Mouse (Mus musculus): ENCODE data around the gene Trim2. TPM values are rescaled to one million over a fixed set of nuclear protein-coding genes. Genes with fewer than 3 reads are reported as not detected.

Trim2 gene
- polyA plus RNA-seq, 1 experiment from 2014 or later: 25.5 TPM

GRCm38 (mm10) chr3:84154721-84155141, 151.9 kb downstream of the Trim2 start:
- 0 out of 2 replicates have a peak, but pooled peaks cover 4% of the 10 kb centered on the region for H3K36me3 ChIP-seq
- peaks cover 10% of the 10 kb centered on the region for H3K4me1 ChIP-seq
- 7% methylated on average over 12 of the region's 12 CpGs for WGBS
- H3K9ac ChIP-seq: no peak overlapping the region
- ATAC-seq (ENCODE audit: insufficient number of reproducible peaks, insufficient read depth, low FRiP score, low TSS enrichment, low read depth): no peak
- H3K9me3 ChIP-seq: no peaks in the 10 kb centered on the region
- no peak overlapping the region for H3K27ac ChIP-seq
- peak overlapping the region; percentile 93 for H3K4me2 ChIP-seq
- peak overlapping the region; percentile 59 for H3K4me3 ChIP-seq
- no peaks in the 10 kb centered on the region for H3K27me3 ChIP-seq

GRCm38 (mm10) chr3:84149831-84150230, 156.8 kb downstream of the Trim2 start:
- no peak overlapping the region for H3K4me2 ChIP-seq
- H3K27me3 ChIP-seq: no peaks in the 10 kb centered on the region
- H3K9me3 ChIP-seq: no peaks in the 10 kb centered on the region
- H3K4me3 ChIP-seq: no peak overlapping the region
- H3K27ac ChIP-seq: no peak overlapping the region
- H3K36me3 ChIP-seq: no peaks in the 10 kb centered on the region
- H3K4me1 ChIP-seq: peaks cover 4% of the 10 kb centered on the region
- 90% methylated on average over 3 of the region's 3 CpGs for WGBS
- ATAC-seq (ENCODE audit: insufficient number of reproducible peaks, insufficient read depth, low FRiP score, low TSS enrichment, low read depth): no peak
- H3K9ac ChIP-seq: no peak overlapping the region

GRCm38 (mm10) chr3:84140947-84141346, 165.7 kb downstream of the Trim2 start:
- Histone ChIP-seq H3K9ac (0 out of 2 replicates have a peak overlapping the region, but pooled peaks have one; percentile 44), H3K27ac (no peak overlapping the region; the same call in 1 of the 2 replicates), H3K27me3 (no peaks in the 10 kb centered on the region), H3K4me2 (no peak overlapping the region; the same call in 1 of the 2 replicates), H3K36me3 (no peaks in the 10 kb centered on the region), H3K4me1 (peaks cover 8% of the 10 kb centered on the region), H3K9me3 (no peaks in the 10 kb centered on the region), H3K4me3 (no peak overlapping the region)
- 23% methylated on average over 7 of the region's 7 CpGs for WGBS
- no peak for ATAC-seq (ENCODE audit: insufficient number of reproducible peaks, insufficient read depth, low FRiP score, low TSS enrichment, low read depth)

- Histone ChIP-seq H3K27me3 (no peaks in the 10 kb centered on the region), H3K9me3 (no peaks in the 10 kb centered on the region), H3K4me3 (no peak overlapping the region), H3K4me1 (peaks cover 10% of the 10 kb centered on the region), H3K9ac (no peak overlapping the region), H3K36me3 (no peaks in the 10 kb centered on the region), H3K4me2 (no peak overlapping the region), H3K27ac (no peak overlapping the region)
- ATAC-seq (ENCODE audit: insufficient number of reproducible peaks, insufficient read depth, low FRiP score, low TSS enrichment, low read depth): no peak
- WGBS: 62% methylated on average over 7 of the region's 7 CpGs
Observed at GRCm38 (mm10) chr3:84136509-84136908, 170.2 kb downstream of the Trim2 start.

- ATAC-seq (ENCODE audit: insufficient number of reproducible peaks, insufficient read depth, low FRiP score, low TSS enrichment, low read depth): no peak
- H3K9ac ChIP-seq: no peak overlapping the region
- 57% methylated on average over 6 of the region's 6 CpGs for WGBS
Observed at GRCm38 (mm10) chr3:84135933-84136332, 170.7 kb downstream of the Trim2 start.

GRCm38 (mm10) chr3:84135387-84135786, 171.3 kb downstream of the Trim2 start:
- Histone ChIP-seq H3K4me1 (peaks cover 9% of the 10 kb centered on the region; the same call in 1 of the 2 replicates), H3K27me3 (no peaks in the 10 kb centered on the region), H3K4me2 (no peak overlapping the region), H3K9me3 (no peaks in the 10 kb centered on the region), H3K4me3 (no peak overlapping the region), H3K27ac (no peak overlapping the region), H3K36me3 (no peaks in the 10 kb centered on the region), H3K9ac (no peak overlapping the region)
- ATAC-seq (ENCODE audit: insufficient number of reproducible peaks, insufficient read depth, low FRiP score, low TSS enrichment, low read depth): no peak
- WGBS: 44% methylated on average over 9 of the region's 9 CpGs

More at GRCm38 (mm10) chr3:84135933-84136332, 170.7 kb downstream of the Trim2 start:
- no peak overlapping the region for H3K4me3 ChIP-seq
- no peaks in the 10 kb centered on the region for H3K9me3 ChIP-seq
- H3K4me2 ChIP-seq: no peak overlapping the region
- H3K27me3 ChIP-seq: no peaks in the 10 kb centered on the region
- peaks cover 11% of the 10 kb centered on the region for H3K4me1 ChIP-seq
- no peaks in the 10 kb centered on the region for H3K36me3 ChIP-seq
- no peak overlapping the region for H3K27ac ChIP-seq

- H3K27me3 ChIP-seq: no peaks in the 10 kb centered on the region
- no peak overlapping the region for H3K4me3 ChIP-seq
- H3K9me3 ChIP-seq: no peaks in the 10 kb centered on the region
- no peak overlapping the region for H3K27ac ChIP-seq
- H3K4me2 ChIP-seq: no peak overlapping the region
- H3K9ac ChIP-seq: no peak overlapping the region
- H3K36me3 ChIP-seq: no peaks in the 10 kb centered on the region
- no peak for ATAC-seq (ENCODE audit: insufficient number of reproducible peaks, insufficient read depth, low FRiP score, low TSS enrichment, low read depth)
- 86% methylated on average over 3 of the region's 3 CpGs for WGBS
- peaks cover 22% of the 10 kb centered on the region for H3K4me1 ChIP-seq
Observed at GRCm38 (mm10) chr3:84131369-84131768, 175.3 kb downstream of the Trim2 start.

GRCm38 (mm10) chr3:84130776-84131175, 175.9 kb downstream of the Trim2 start:
- H3K27ac ChIP-seq: no peak overlapping the region
- H3K27me3 ChIP-seq: no peaks in the 10 kb centered on the region
- WGBS: 55% methylated on average over 5 of the region's 5 CpGs
- no peaks in the 10 kb centered on the region for H3K9me3 ChIP-seq
- ATAC-seq (ENCODE audit: insufficient number of reproducible peaks, insufficient read depth, low FRiP score, low TSS enrichment, low read depth): no peak
- H3K4me2 ChIP-seq: no peak overlapping the region
- H3K9ac ChIP-seq: no peak overlapping the region
- H3K4me1 ChIP-seq: peaks cover 28% of the 10 kb centered on the region
- no peak overlapping the region for H3K4me3 ChIP-seq
- no peaks in the 10 kb centered on the region for H3K36me3 ChIP-seq

GRCm38 (mm10) chr3:84128871-84129870, 177.5 kb downstream of the Trim2 start:
- Histone ChIP-seq H3K4me3 (no peak overlapping the region), H3K4me1 (peaks cover 31% of the 10 kb centered on the region), H3K36me3 (no peaks in the 10 kb centered on the region), H3K9me3 (no peaks in the 10 kb centered on the region), H3K9ac (no peak overlapping the region), H3K27me3 (no peaks in the 10 kb centered on the region), H3K4me2 (no peak overlapping the region), H3K27ac (peak overlapping the region; percentile 40; the same call in 1 of the 2 replicates)
- ATAC-seq (ENCODE audit: insufficient number of reproducible peaks, insufficient read depth, low FRiP score, low TSS enrichment, low read depth): no peak
- 31% methylated on average over 11 of the region's 11 CpGs for WGBS

GRCm38 (mm10) chr3:84127431-84127830, 179.2 kb downstream of the Trim2 start:
- 58% methylated on average over 2 of the region's 2 CpGs for WGBS
- Histone ChIP-seq H3K4me2 (no peak overlapping the region), H3K9ac (no peak overlapping the region), H3K9me3 (no peaks in the 10 kb centered on the region), H3K27me3 (no peaks in the 10 kb centered on the region), H3K4me1 (peaks cover 34% of the 10 kb centered on the region), H3K27ac (no peak overlapping the region), H3K36me3 (no peaks in the 10 kb centered on the region), H3K4me3 (no peak overlapping the region)
- no peak for ATAC-seq (ENCODE audit: insufficient number of reproducible peaks, insufficient read depth, low FRiP score, low TSS enrichment, low read depth)

- Histone ChIP-seq H3K4me1 (peaks cover 34% of the 10 kb centered on the region), H3K4me2 (no peak overlapping the region), H3K27me3 (no peaks in the 10 kb centered on the region), H3K27ac (no peak overlapping the region), H3K36me3 (no peaks in the 10 kb centered on the region), H3K4me3 (no peak overlapping the region), H3K9ac (no peak overlapping the region), H3K9me3 (no peaks in the 10 kb centered on the region)
- no peak for ATAC-seq (ENCODE audit: insufficient number of reproducible peaks, insufficient read depth, low FRiP score, low TSS enrichment, low read depth)
- WGBS: 79% methylated on average over 3 of the region's 3 CpGs
Observed at GRCm38 (mm10) chr3:84126721-84127120, 180.0 kb downstream of the Trim2 start.

Measured in embryonic facial prominence, embryonic 13.5 days (tissue).